Comparison of ENCODE assay signal across 16 mouse cellular contexts in genomic region chr16:37731431-37731830, GRCm38 (mm10). TPM values are rescaled to one million over a fixed set of nuclear protein-coding genes. Genes with fewer than 3 reads are reported as not detected.
DNase-seq lines count a peak whose midpoint lies in the region; ATAC-seq and TF ChIP-seq lines count a peak whose summit lies in the region.
"Had no signal": no experiment of that assay in that cellular context is flagged by ENCODE, and none has a peak within 500 bp of the region (broad histone marks: within the 10 kb centered on the region; RNA-seq: fewer than 3 reads in every experiment).

No protein-coding gene starts in this region.

- no peak for TF ChIP-seq POLR2A in MEL (IDR thresholded peaks at IDR 0.05; ENCODE audit: control insufficient read depth in 1 of 2, insufficient read depth in 1 of 2, low read depth in 1 of 2, low read length in 2 of 2, poor library complexity in 1 of 2)

- no peaks in the 10 kb centered on the region for H3K36me3 ChIP-seq in hindbrain, embryonic 10.5 days
- H3K36me3 ChIP-seq in hindbrain, embryonic 11.5 days (ENCODE audit: control insufficient read depth, insufficient read depth, low read length) = no peaks in the 10 kb centered on the region
- H3K36me3 ChIP-seq in MEL (ENCODE audit: control insufficient read depth in 1 of 2, insufficient read depth in 2 of 2, low read length in 2 of 2) = peaks cover 0 to 17% of the 10 kb centered on the region in 2 experiments; a peak in 2 of 4 replicates
- no peaks in the 10 kb centered on the region for H3K36me3 ChIP-seq in embryonic facial prominence, embryonic 13.5 days
- H3K36me3 ChIP-seq in forebrain, embryonic 15.5 days = no peaks in the 10 kb centered on the region

- no peak overlapping the region for H3K4me2 ChIP-seq in hindbrain, embryonic 11.5 days (replicated peaks; ENCODE audit: low read depth, low read length)
- H3K4me2 ChIP-seq in embryonic facial prominence, embryonic 13.5 days = peak overlapping the region; percentile 19
- no peak overlapping the region for H3K4me2 ChIP-seq in forebrain, embryonic 15.5 days (replicated peaks)
- H3K4me2 ChIP-seq: midbrain, embryonic 11.5 days had no signal

- no peak for TF ChIP-seq RAD21 in MEL (IDR thresholded peaks at IDR 0.05; ENCODE audit: low read depth, low read length)

- no peaks in the 10 kb centered on the region for H3K9me3 ChIP-seq in hindbrain, embryonic 10.5 days
- no peaks in the 10 kb centered on the region for H3K9me3 ChIP-seq in hindbrain, embryonic 11.5 days (ENCODE audit: control insufficient read depth, low read length)
- H3K9me3 ChIP-seq in MEL (replicated peaks; ENCODE audit: insufficient read depth, low read length) = no peaks in the 10 kb centered on the region
- no peaks in the 10 kb centered on the region for H3K9me3 ChIP-seq in embryonic facial prominence, embryonic 13.5 days
- no peaks in the 10 kb centered on the region for H3K9me3 ChIP-seq in forebrain, embryonic 15.5 days

- WGBS in hindbrain, embryonic 10.5 days = 75% methylated on average over 4 of the region's 4 CpGs
- WGBS in hindbrain, embryonic 11.5 days = 75% methylated on average over 4 of the region's 4 CpGs
- 53% methylated on average over 4 of the region's 4 CpGs for WGBS in embryonic facial prominence, embryonic 13.5 days
- 44% methylated on average over 4 of the region's 4 CpGs for WGBS in forebrain, embryonic 15.5 days

- H3K4me3 ChIP-seq in hindbrain, embryonic 10.5 days = no peak overlapping the region
- no peak overlapping the region for H3K4me3 ChIP-seq in hindbrain, embryonic 11.5 days (ENCODE audit: low read depth, low read length)
- H3K4me3 ChIP-seq in MEL (ENCODE audit: control insufficient read depth in 1 of 2, insufficient read depth in 1 of 2, low read depth in 2 of 2, low read length in 2 of 2) = peak overlapping the region; percentile 3 to 33; a peak in 2 of 4 replicates
- H3K4me3 ChIP-seq in embryonic facial prominence, embryonic 13.5 days = no peak overlapping the region
- H3K4me3 ChIP-seq in left cerebral cortex, adult 2 months = no peak overlapping the region
- no peak overlapping the region for H3K4me3 ChIP-seq in forebrain, embryonic 15.5 days
- H3K4me3 ChIP-seq: myocyte had no signal

- DNase-seq in hindbrain, embryonic 10.5 days (ENCODE audit: low spot score) = no peak
- DNase-seq in hindbrain, embryonic 11.5 days (ENCODE audit: low spot score) = no peak
- DNase-seq in MEL (ENCODE audit: low read depth, low spot score) (peak; percentile 57), adipocyte (ENCODE audit: low spot score) (no peak)
- no peak for DNase-seq in left cerebral cortex, adult 2 months (ENCODE audit: extremely low spot score in 1 of 2, low spot score in 2 of 2)
- DNase-seq: cerebellum, adult 18-20 months; forebrain, postnatal 0 days; gastrocnemius, postnatal 25 days; heart, postnatal 36 days; kidney, adult 11 months had no signal

- H3K9ac ChIP-seq in hindbrain, embryonic 11.5 days (ENCODE audit: low read depth, low read length) = no peak overlapping the region
- H3K9ac ChIP-seq in MEL (ENCODE audit: control insufficient read depth, low read depth, low read length, poor library complexity, severe bottlenecking) = peak overlapping the region; percentile 36
- H3K9ac ChIP-seq in embryonic facial prominence, embryonic 13.5 days = no peak overlapping the region
- no peak overlapping the region for H3K9ac ChIP-seq in forebrain, embryonic 15.5 days (replicated peaks)
- H3K9ac ChIP-seq: forebrain, postnatal 0 days had no signal

- no peaks in the 10 kb centered on the region for H3K27me3 ChIP-seq in hindbrain, embryonic 10.5 days (ENCODE audit: insufficient read depth, poor library complexity, severe bottlenecking)
- no peaks in the 10 kb centered on the region for H3K27me3 ChIP-seq in hindbrain, embryonic 11.5 days (ENCODE audit: control insufficient read depth, insufficient read depth, low read length)
- peaks cover 2 to 3% of the 10 kb centered on the region in 2 experiments; a peak in 3 of 4 replicates for H3K27me3 ChIP-seq in MEL (ENCODE audit: control insufficient read depth in 1 of 2, insufficient read depth in 2 of 2, low read length in 2 of 2)
- no peaks in the 10 kb centered on the region for H3K27me3 ChIP-seq in embryonic facial prominence, embryonic 13.5 days
- no peaks in the 10 kb centered on the region for H3K27me3 ChIP-seq in forebrain, embryonic 15.5 days

- H3K79me2 ChIP-seq in MEL (ENCODE audit: control insufficient read depth, insufficient read depth, low read length, poor library complexity) = no peaks in the 10 kb centered on the region

- H3K4me1 ChIP-seq in hindbrain, embryonic 10.5 days (replicated peaks) = no peaks in the 10 kb centered on the region
- H3K4me1 ChIP-seq in hindbrain, embryonic 11.5 days (replicated peaks; ENCODE audit: control insufficient read depth, insufficient read depth, low read length) = no peaks in the 10 kb centered on the region
- peaks cover 2 to 23% of the 10 kb centered on the region in 2 experiments; a peak in 3 of 4 replicates for H3K4me1 ChIP-seq in MEL (ENCODE audit: control insufficient read depth in 1 of 2, insufficient read depth in 2 of 2, low read length in 2 of 2)
- peaks cover 47% of the 10 kb centered on the region for H3K4me1 ChIP-seq in embryonic facial prominence, embryonic 13.5 days
- H3K4me1 ChIP-seq in forebrain, embryonic 15.5 days = peaks cover 38% of the 10 kb centered on the region

- TF ChIP-seq EP300 in MEL (IDR thresholded peaks at IDR 0.05; ENCODE audit: low read depth in 1 of 2, low read length in 2 of 2) = peak; percentile 70 to 71; a peak in 3 of 4 replicates

- no peak for ATAC-seq in hindbrain, embryonic 11.5 days (ENCODE audit: low FRiP score)
- ATAC-seq in embryonic facial prominence, embryonic 13.5 days (ENCODE audit: insufficient number of reproducible peaks, insufficient read depth, low FRiP score, low TSS enrichment, low read depth) = no peak
- peak; percentile 82 for ATAC-seq in megakaryocyte, adult 5-6 weeks (ENCODE audit: poor library complexity, severe bottlenecking)
- no peak for ATAC-seq in forebrain, embryonic 15.5 days (replicated peaks)
- ATAC-seq: CD4-positive, CD25-positive, alpha-beta regulatory T cell, adult 4 months had no signal

- no peak for TF ChIP-seq CTCF in MEL (IDR thresholded peaks at IDR 0.05 in 2 of 3, conservative IDR thresholded peaks at IDR 0.05 in 1 of 3; ENCODE audit: control insufficient read depth in 1 of 3, insufficient read depth in 1 of 3, low read depth in 2 of 3, low read length in 3 of 3, poor library complexity in 1 of 3, severe bottlenecking in 1 of 3)
- TF ChIP-seq CTCF in left cerebral cortex, adult 2 months (IDR thresholded peaks at IDR 0.05) = no peak

- intact Hi-C loops in left cerebral cortex, adult 2 months (cut with DNase I) = no loop called here

- H3K27ac ChIP-seq in hindbrain, embryonic 10.5 days = peak overlapping the region; percentile 59
- H3K27ac ChIP-seq in hindbrain, embryonic 11.5 days (ENCODE audit: low read depth, low read length) = no peak overlapping the region
- peak overlapping the region; percentile 73 for H3K27ac ChIP-seq in MEL (ENCODE audit: control insufficient read depth, low read depth, low read length)
- peak overlapping the region; percentile 97 for H3K27ac ChIP-seq in embryonic facial prominence, embryonic 13.5 days
- H3K27ac ChIP-seq in left cerebral cortex, adult 2 months = no peak overlapping the region
- H3K27ac ChIP-seq in forebrain, embryonic 15.5 days (replicated peaks) = no peak overlapping the region

TF ChIP-seq in MEL, 35 proteins besides CTCF, POLR2A, EP300 and RAD21:
- no peak for TF ChIP-seq MXI1 (IDR thresholded peaks at IDR 0.05; ENCODE audit: low read depth, low read length)
- peak; percentile 50; the same call in 1 of the 2 replicates for TF ChIP-seq MYB (IDR thresholded peaks at IDR 0.05; ENCODE audit: low read depth, low read length)

RNA-seq across cellular contexts. Expression of gene Fstl1, which starts 45.2 kb away (rescaled TPM):
- 170 and 178 TPM in 2 replicates for polyA plus RNA-seq in hindbrain, embryonic 10.5 days (2016; fragmentation: Nextera tagmentation; extraction: Ambion mirVana)
- polyA plus RNA-seq in hindbrain, embryonic 11.5 days (2014; fragmentation: Nextera tagmentation; extraction: Ambion mirVana) = 231 and 271 TPM in 2 replicates
- total RNA-seq in MEL (2012; rRNA removed) = 0.08 TPM in 1 of 2 replicates, not detected in the other
- polyA plus RNA-seq in MEL (2012; ENCODE audit: insufficient read depth in 1 of 2, insufficient read length in 2 of 2, low read depth in 1 of 2, low replicate concordance in 2 of 2, missing spikeins in 1 of 2) = under 1 TPM in 1 of 2 experiments, not detected in 1; 0.35 TPM
- polyA plus RNA-seq in embryonic facial prominence, embryonic 13.5 days (2015; fragmentation: Nextera tagmentation; extraction: Ambion mirVana) = 683 and 792 TPM in 2 replicates
- total RNA-seq in megakaryocyte, adult 5-6 weeks (2015) = 0.16 and 1.1 TPM in 2 replicates
- total RNA-seq in megakaryocyte, adult 5-6 weeks (2017) = 0.44 and 0.89 TPM in 2 replicates
- total RNA-seq in left cerebral cortex, adult 2 months (2021) = 10 to 100 TPM; 28.8 to 33.3 TPM
- polyA plus RNA-seq in forebrain, embryonic 15.5 days (2015; fragmentation: Nextera tagmentation; extraction: Ambion mirVana) = 80.6 and 82.9 TPM in 2 replicates

Comparison
In these comparisons a context has a peak if more than half of its experiments do, and no peak if none do; other contexts are left out.
1. H3K27ac ChIP-seq: peak in hindbrain, embryonic 10.5 days (single experiment), MEL (single experiment) and embryonic facial prominence, embryonic 13.5 days (single experiment); none in hindbrain, embryonic 11.5 days (single experiment), left cerebral cortex, adult 2 months (single experiment) and forebrain, embryonic 15.5 days (single experiment).
2. H3K4me3 ChIP-seq: peak in MEL (2 of 2); none in hindbrain, embryonic 10.5 days (single experiment), hindbrain, embryonic 11.5 days (single experiment), embryonic facial prominence, embryonic 13.5 days (single experiment), left cerebral cortex, adult 2 months (single experiment) and forebrain, embryonic 15.5 days (single experiment).
3. RNA of gene Fstl1, which starts 45.2 kb away (polyA plus RNA-seq): 683 to 792 TPM in embryonic facial prominence, embryonic 13.5 days, 231 to 271 TPM in hindbrain, embryonic 11.5 days, 170 to 178 TPM in hindbrain, embryonic 10.5 days and 80.6 to 82.9 TPM in forebrain, embryonic 15.5 days; 0.35 TPM in MEL; every median in the first group is over 10 times any median in the second.